Mouse (Mus musculus) adrenal gland (tissue): ENCODE results near the gene Krtap26-1.

Experiments used
- intact Hi-C: fragments of 180-260 bp; cut with DNase I; formaldehyde crosslinking; loops from one replicate; pipeline ENCODE4 v1.15.1; 2025
- long read RNA-seq, 2 experiments: library from polyadenylated mRNA; unstranded; transcript quantifications; one replicate each; pipeline ENCODE4 v2.0.0; 2020; ENCODE audit warnings: borderline replicate concordance in 1 of 2; ENCODE audit not compliant: insufficient replicate concordance in 1 of 2

Krtap26-1 gene
- long read RNA-seq, experiment 1, result 0 reads
- long read RNA-seq, experiment 2, result 0 reads

GRCm38 (mm10) chr16:88647358-88647846, at the start of gene Krtap26-1:
Gene Krtap26-1, minus strand, starts transcription at chr16:88647796.
- intact Hi-C loops, result no loop called here

- intact Hi-C loops, result no loop called here
These were observed 48.7 kb upstream of the Krtap26-1 start for GRCm38 (mm10) chr16:88696256-88696655.

- intact Hi-C loops, result no loop called here
These were observed 33.7 kb upstream of the Krtap26-1 start for GRCm38 (mm10) chr16:88681282-88681681.

- intact Hi-C loops, result no loop called here
These were observed 31.5 kb upstream of the Krtap26-1 start for GRCm38 (mm10) chr16:88679099-88679498.

GRCm38 (mm10) chr16:88671571-88671970, 24.0 kb upstream of the Krtap26-1 start, which contains the start of gene Krtap27-1:
Gene Krtap27-1, minus strand, starts transcription at chr16:88671671.
- intact Hi-C loops, result no loop called here

GRCm38 (mm10) chr16:88657426-88657825, 9.8 kb upstream of the Krtap26-1 start:
- intact Hi-C loops, result no loop called here

GRCm38 (mm10) chr16:88651952-88652351, 4.4 kb upstream of the Krtap26-1 start:
- intact Hi-C loops, result no loop called here

- intact Hi-C loops, result no loop called here
These were observed 3.5 kb upstream of the Krtap26-1 start for GRCm38 (mm10) chr16:88651082-88651481.

GRCm38 (mm10) chr16:88646366-88647111, 1.1 kb downstream of the Krtap26-1 start:
- intact Hi-C loops, result no loop called here

GRCm38 (mm10) chr16:88640053-88640452, 7.5 kb downstream of the Krtap26-1 start:
- intact Hi-C loops, result no loop called here

GRCm38 (mm10) chr16:88635142-88635541, 12.5 kb downstream of the Krtap26-1 start:
- intact Hi-C loops, result no loop called here

- intact Hi-C loops, result no loop called here
These were observed 16.1 kb downstream of the Krtap26-1 start for GRCm38 (mm10) chr16:88631474-88631873.

- intact Hi-C loops, result no loop called here
These were observed 20.0 kb downstream of the Krtap26-1 start, which contains the start of gene 2310079G19Rik for GRCm38 (mm10) chr16:88627566-88627965. Gene 2310079G19Rik, minus strand, starts transcription at chr16:88627666.

- intact Hi-C loops, result no loop called here
These were observed 34.9 kb downstream of the Krtap26-1 start for GRCm38 (mm10) chr16:88612712-88613111.

- intact Hi-C loops, result no loop called here
These were observed 35.7 kb downstream of the Krtap26-1 start, which contains the start of gene Krtap24-1 for GRCm38 (mm10) chr16:88611922-88612321. Gene Krtap24-1, minus strand, starts transcription at chr16:88612279.

GRCm38 (mm10) chr16:88604570-88604969, 43.0 kb downstream of the Krtap26-1 start:
- intact Hi-C loops, result no loop called here

- intact Hi-C loops, result no loop called here
These were observed 45.1 kb downstream of the Krtap26-1 start for GRCm38 (mm10) chr16:88602464-88602863.

GRCm38 (mm10) chr16:88600303-88600702, 47.3 kb downstream of the Krtap26-1 start:
- intact Hi-C loops, result no loop called here

- intact Hi-C loops, result no loop called here
These were observed 47.9 kb downstream of the Krtap26-1 start for GRCm38 (mm10) chr16:88599504-88600237.
